Mouse (Mus musculus) MEL (cell line): ENCODE data around the gene Ppfia1. TPM values are rescaled to one million over a fixed set of nuclear protein-coding genes. Genes with fewer than 3 reads are reported as not detected.

Source experiments
- DNase-seq: peaks from one replicate; pipeline ENCODE4 v3.0.0; 2011; ENCODE audit warnings: low read depth, low spot score
- H3K27ac ChIP-seq: 2 replicates; pipeline ENCODE4 v1.5.1; 2012; ENCODE audit warnings: low read depth, mild to moderate bottlenecking, control low read depth, low read length, moderate library complexity; ENCODE audit not compliant: control insufficient read depth
- H3K27me3 ChIP-seq, 2 experiments: fragments of 150-350 bp in 1 of 2; sonication (generic) in 1 of 2; 2 replicates each; pipeline ENCODE4 v1.6.1; 2012; ENCODE audit warnings: low read length in 2 of 2, mild to moderate bottlenecking in 2 of 2, improper control_type of control experiment in 1 of 2, moderate library complexity in 1 of 2; ENCODE audit not compliant: insufficient read depth in 2 of 2, control insufficient read depth in 1 of 2
- H3K36me3 ChIP-seq, 2 experiments: 2 replicates each; pipeline ENCODE4 v1.6.1; 2012 to 2014; ENCODE audit warnings: low read length in 2 of 2, improper control_type of control experiment in 1 of 2, inconsistent platforms in 1 of 2, mild to moderate bottlenecking in 1 of 2; ENCODE audit not compliant: insufficient read depth in 2 of 2, control insufficient read depth in 1 of 2
- H3K4me1 ChIP-seq, 2 experiments: fragments of 150-350 bp in 1 of 2; sonication (generic) in 1 of 2; 2 replicates each; pipeline ENCODE4 v1.6.1; 2012; ENCODE audit warnings: low read length in 2 of 2, improper control_type of control experiment in 1 of 2, mild to moderate bottlenecking in 1 of 2; ENCODE audit not compliant: insufficient read depth in 2 of 2, control insufficient read depth in 1 of 2
- H3K4me3 ChIP-seq, 2 experiments: fragments of 150-350 bp in 1 of 2; sonication (generic) in 1 of 2; 2 replicates each; pipeline ENCODE4 v1.5.1; 2012; ENCODE audit warnings: low read depth in 2 of 2, low read length in 2 of 2, mild to moderate bottlenecking in 2 of 2, moderate library complexity in 2 of 2, control low read depth in 1 of 2, improper control_type of control experiment in 1 of 2; ENCODE audit not compliant: control insufficient read depth in 1 of 2, insufficient read depth in 1 of 2
- H3K79me2 ChIP-seq: 2 replicates; pipeline ENCODE4 v1.6.1; 2012; ENCODE audit warnings: mild to moderate bottlenecking, low read length, moderate library complexity; ENCODE audit not compliant: control insufficient read depth, poor library complexity, insufficient read depth
- H3K9ac ChIP-seq: 2 replicates; pipeline ENCODE4 v1.6.1; 2012; ENCODE audit warnings: low read depth, mild to moderate bottlenecking, control low read depth, low read length, moderate library complexity; ENCODE audit not compliant: control insufficient read depth, poor library complexity, severe bottlenecking
- H3K9me3 ChIP-seq: fragments of 150-350 bp; sonication (generic); replicated peaks from 2 replicates; pipeline ENCODE4 v1.6.1; 2012; ENCODE audit warnings: mild to moderate bottlenecking, low read length, improper control_type of control experiment, moderate library complexity; ENCODE audit not compliant: insufficient read depth
- CTCF ChIP-seq, 3 experiments: IDR thresholded peaks in 2 of 3; conservative IDR thresholded peaks in 1 of 3; 2 replicates each; pipeline ENCODE4 v1.5.1; 2011 to 2012; ENCODE audit warnings: low read length in 3 of 3, low read depth in 2 of 3, mild to moderate bottlenecking in 2 of 3, improper control_type of control experiment in 1 of 3, inconsistent platforms in 1 of 3, mixed read lengths in 1 of 3, moderate library complexity in 1 of 3; ENCODE audit not compliant: control insufficient read depth in 1 of 3, insufficient read depth in 1 of 3, poor library complexity in 1 of 3, severe bottlenecking in 1 of 3
- E2F4 ChIP-seq: IDR thresholded peaks from 2 replicates; pipeline ENCODE4 v1.6.1; 2011; ENCODE audit warnings: low read depth, low read length, improper control_type of control experiment, borderline replicate concordance
- EP300 ChIP-seq, 2 experiments: IDR thresholded peaks; 2 replicates each; pipeline ENCODE4 v1.6.1; 2011; ENCODE audit warnings: improper control_type of control experiment in 2 of 2, low read length in 2 of 2, low read depth in 1 of 2, mild to moderate bottlenecking in 1 of 2
- GATA1 ChIP-seq: IDR thresholded peaks from 2 replicates; pipeline ENCODE4 v1.6.1; 2011; ENCODE audit warnings: low read depth, low read length, improper control_type of control experiment
- MAFK ChIP-seq: IDR thresholded peaks from 2 replicates; pipeline ENCODE4 v1.6.1; 2011; ENCODE audit warnings: low read depth, mild to moderate bottlenecking, low read length, improper control_type of control experiment, borderline replicate concordance
- MAX ChIP-seq: IDR thresholded peaks from 2 replicates; pipeline ENCODE4 v1.6.1; 2011; ENCODE audit warnings: low read length, improper control_type of control experiment
- MAZ ChIP-seq: IDR thresholded peaks from 2 replicates; pipeline ENCODE4 v1.6.1; 2012; ENCODE audit warnings: low read depth, mild to moderate bottlenecking, inconsistent platforms, low read length, improper control_type of control experiment
- MEF2A ChIP-seq: IDR thresholded peaks from 2 replicates; pipeline ENCODE4 v1.6.1; 2014; ENCODE audit warnings: low read depth, mild to moderate bottlenecking, inconsistent platforms, low read length, improper control_type of control experiment; ENCODE audit not compliant: poor library complexity, insufficient replicate concordance, severe bottlenecking; ENCODE audit errors: extremely low read depth
- MYB ChIP-seq: IDR thresholded peaks from 2 replicates; pipeline ENCODE4 v1.6.1; 2011; ENCODE audit warnings: mild to moderate bottlenecking, low read depth, low read length, improper control_type of control experiment
- NELFE ChIP-seq: IDR thresholded peaks from 2 replicates; pipeline ENCODE4 v1.6.1; 2011; ENCODE audit warnings: low read depth, low read length, improper control_type of control experiment
- NRF1 ChIP-seq: IDR thresholded peaks from 2 replicates; pipeline ENCODE4 v1.6.1; 2014; ENCODE audit warnings: low read depth, mild to moderate bottlenecking, inconsistent platforms, low read length, improper control_type of control experiment, moderate library complexity; ENCODE audit not compliant: poor library complexity, insufficient read depth, severe bottlenecking
- POLR2A ChIP-seq, 2 experiments: IDR thresholded peaks; 2 replicates each; pipeline ENCODE4 v1.6.1; 2011 to 2012; ENCODE audit warnings: low read length in 2 of 2, mild to moderate bottlenecking in 2 of 2, control low read depth in 1 of 2, improper control_type of control experiment in 1 of 2, low read depth in 1 of 2, moderate library complexity in 1 of 2; ENCODE audit not compliant: control insufficient read depth in 1 of 2, insufficient read depth in 1 of 2, poor library complexity in 1 of 2
- POLR2AphosphoS5 ChIP-seq: IDR thresholded peaks from 2 replicates; pipeline ENCODE4 v1.6.1; 2012; ENCODE audit warnings: low read depth, borderline replicate concordance, mild to moderate bottlenecking, inconsistent platforms, low read length, moderate library complexity, mixed read lengths
- RAD21 ChIP-seq: IDR thresholded peaks from 2 replicates; pipeline ENCODE4 v1.6.1; 2011; ENCODE audit warnings: mild to moderate bottlenecking, low read depth, low read length, improper control_type of control experiment
- SIN3A ChIP-seq: IDR thresholded peaks from 2 replicates; pipeline ENCODE4 v1.6.1; 2012; ENCODE audit warnings: low read length, improper control_type of control experiment, inconsistent platforms
- TBP ChIP-seq: IDR thresholded peaks from 2 replicates; pipeline ENCODE4 v1.8.0; 2011; ENCODE audit warnings: low read depth, low read length, improper control_type of control experiment
- ZKSCAN1 ChIP-seq: IDR thresholded peaks from 2 replicates; pipeline ENCODE4 v1.6.1; 2012; ENCODE audit warnings: low read depth, mild to moderate bottlenecking, inconsistent platforms, low read length, improper control_type of control experiment, moderate library complexity
- ZMIZ1 ChIP-seq: IDR thresholded peaks from 2 replicates; pipeline ENCODE4 v1.6.1; 2012; ENCODE audit warnings: low read depth, mild to moderate bottlenecking, inconsistent platforms, low read length, improper control_type of control experiment, moderate library complexity
- ZNF384 ChIP-seq: IDR thresholded peaks from 2 replicates; pipeline ENCODE4 v1.6.1; 2012; ENCODE audit warnings: low read depth, mild to moderate bottlenecking, inconsistent platforms, low read length, improper control_type of control experiment
- polyA plus RNA-seq, 2 experiments: library from polyadenylated mRNA; stranded (reverse) in 1 of 2; unstranded in 1 of 2; fragments of >175 nt in 1 of 2; fragments of >200 nt in 1 of 2; gene quantifications; 2 replicates each; pipeline versions ENCODE4 v1.2.1 to v1.2.4; 2012; ENCODE audit warnings: low replicate concordance in 2 of 2, low read depth in 1 of 2; ENCODE audit not compliant: insufficient read length in 2 of 2, insufficient read depth in 1 of 2, missing spikeins in 1 of 2
- total RNA-seq: library from RNA; depleted of rRNA; stranded (reverse); fragments of 300-350 nt; gene quantifications from 2 replicates; pipeline ENCODE4 v1.2.3, GENCODE M21; 2012

Ppfia1 gene
- total and polyA plus RNA-seq, 3 experiments: 38.5 to 53.1 TPM; not detected in 1

- Histone ChIP-seq H3K79me2 (peaks cover 16% of the 10 kb centered on the region), H3K27ac (no peak overlapping the region), H3K9ac (no peak overlapping the region), H3K4me1 (peaks cover 16 to 26% of the 10 kb centered on the region in 2 experiments), H3K27me3 (no peaks in the 10 kb centered on the region), H3K9me3 (no peaks in the 10 kb centered on the region), H3K36me3 (peaks cover 8 to 31% of the 10 kb centered on the region in 2 experiments), H3K4me3 (no peak overlapping the region)
- DNase-seq: no peak
- TF ChIP-seq RAD21 (no peak), E2F4 (no peak), MAZ (no peak), SIN3A (no peak)
- TF ChIP-seq, all 39 proteins: peak for 0
Observed at GRCm38 (mm10) chr7:144521927-144522326, 31.6 kb downstream of the Ppfia1 start.

DNA sequence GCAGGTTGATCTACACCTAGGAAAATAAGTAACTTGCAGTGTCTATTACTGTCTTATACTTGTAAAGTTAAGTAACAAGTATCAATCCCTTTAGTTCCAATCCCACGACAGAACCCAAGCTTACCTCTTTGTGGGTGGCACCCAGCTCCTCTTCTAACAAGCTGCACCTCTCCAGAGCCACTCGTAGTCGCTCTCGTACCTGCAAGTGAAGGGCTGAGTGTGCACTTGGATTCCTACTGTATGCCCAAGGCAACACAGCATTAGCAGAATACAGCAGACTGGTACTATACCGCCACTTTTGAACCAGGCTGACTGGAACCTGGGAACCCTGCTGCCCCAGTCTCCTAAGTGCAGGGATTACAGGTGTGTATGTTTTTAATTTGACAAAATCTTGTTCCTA, 33.7 kb downstream of the Ppfia1 start:
- H3K27me3 ChIP-seq: no peaks in the 10 kb centered on the region
- no peak for TF ChIP-seq NRF1
- no peak for TF ChIP-seq SIN3A
- TF ChIP-seq GATA1: no peak
- no peak for TF ChIP-seq NELFE
- no peak for TF ChIP-seq MAX
- TF ChIP-seq MEF2A: no peak
- H3K79me2 ChIP-seq: peaks cover 8% of the 10 kb centered on the region
- H3K4me1 ChIP-seq: peaks cover 15 to 16% of the 10 kb centered on the region in 2 experiments
- peaks cover 11 to 21% of the 10 kb centered on the region in 2 experiments for H3K36me3 ChIP-seq
- no peak overlapping the region for H3K9ac ChIP-seq
- no peak for DNase-seq
- H3K4me3 ChIP-seq: no peak overlapping the region
- no peaks in the 10 kb centered on the region for H3K9me3 ChIP-seq
- H3K27ac ChIP-seq: no peak overlapping the region

GRCm38 (mm10) chr7:144516711-144517110, 36.8 kb downstream of the Ppfia1 start:
- H3K9ac ChIP-seq: no peak overlapping the region
- H3K36me3 ChIP-seq: peaks cover 1 to 12% of the 10 kb centered on the region in 2 experiments; a peak in 3 of 4 replicates
- no peaks in the 10 kb centered on the region for H3K79me2 ChIP-seq
- H3K27me3 ChIP-seq: no peaks in the 10 kb centered on the region
- H3K9me3 ChIP-seq: no peaks in the 10 kb centered on the region
- no peak overlapping the region for H3K4me3 ChIP-seq
- no peak overlapping the region for H3K27ac ChIP-seq
- DNase-seq: no peak
- TF ChIP-seq MYB (no peak), CTCF (IDR thresholded peaks at IDR 0.05 in 2 of 3, conservative IDR thresholded peaks at IDR 0.05 in 1 of 3; ENCODE audit: control insufficient read depth in 1 of 3, insufficient read depth in 1 of 3, low read depth in 2 of 3, low read length in 3 of 3, poor library complexity in 1 of 3, severe bottlenecking in 1 of 3) (no peak), POLR2AphosphoS5 (no peak), MAFK (no peak), TBP (no peak), EP300 (IDR thresholded peaks at IDR 0.05; ENCODE audit: low read depth in 1 of 2, low read length in 2 of 2) (no peak), ZKSCAN1 (no peak), POLR2A (IDR thresholded peaks at IDR 0.05; ENCODE audit: control insufficient read depth in 1 of 2, insufficient read depth in 1 of 2, low read depth in 1 of 2, low read length in 2 of 2, poor library complexity in 1 of 2) (no peak), ZMIZ1 (no peak), MAX (no peak), NRF1 (no peak), ZNF384 (no peak), MEF2A (no peak)
- H3K4me1 ChIP-seq: no peaks in the 10 kb centered on the region
